Mouse (Mus musculus) embryonic fibroblast, embryonic 13.5 days (primary cell): ENCODE data around the gene Rora. TPM values are rescaled to one million over a fixed set of nuclear protein-coding genes. Genes with fewer than 3 reads are reported as not detected.

ENCODE experiments used
- H3K27ac ChIP-seq: 2 replicates; pipeline ENCODE4 v1.5.1; 2012; ENCODE audit warnings: low read length, control low read depth, inconsistent platforms; ENCODE audit not compliant: insufficient read depth
- H3K4me1 ChIP-seq: 2 replicates; pipeline ENCODE4 v1.6.1; 2011; ENCODE audit warnings: low read length; ENCODE audit not compliant: control insufficient read depth, insufficient read depth
- H3K4me3 ChIP-seq: 2 replicates; pipeline ENCODE4 v1.5.1; 2011; ENCODE audit warnings: mild to moderate bottlenecking, control low read depth, low read length; ENCODE audit not compliant: insufficient read depth
- CTCF ChIP-seq: IDR thresholded peaks from 2 replicates; pipeline ENCODE4 v1.5.1; 2011; ENCODE audit warnings: mild to moderate bottlenecking, control low read depth, low read length, moderate library complexity, borderline replicate concordance; ENCODE audit not compliant: insufficient read depth
- POLR2A ChIP-seq: IDR thresholded peaks from 2 replicates; pipeline ENCODE4 v1.6.1; 2011; ENCODE audit warnings: low read depth, mild to moderate bottlenecking, control low read depth, low read length, moderate library complexity
- polyA plus RNA-seq: library from polyadenylated mRNA; stranded (reverse); fragments of >200 nt; gene quantifications from 2 replicates; pipeline ENCODE4 v1.2.4, GENCODE M21; 2011; ENCODE audit warnings: low read depth; ENCODE audit not compliant: missing spikeins, insufficient read length

Rora gene
- polyA plus RNA-seq, 1 experiment, result 11.2 TPM

- peak overlapping the region; percentile 58; the same call in 1 of the 2 replicates for H3K27ac ChIP-seq
- H3K4me1 ChIP-seq, result peaks cover 3% of the 10 kb centered on the region
- TF ChIP-seq CTCF (no peak), POLR2A (no peak)
- no peak overlapping the region for H3K4me3 ChIP-seq
These were observed 390.5 kb downstream of the Rora start for GRCm38 (mm10) chr9:69043920-69044613.

GRCm38 (mm10) chr9:69044614-69045133, 391.1 kb downstream of the Rora start:
- TF ChIP-seq POLR2A (no peak), CTCF (no peak)
- peak overlapping the region; percentile 58; the same call in 1 of the 2 replicates for H3K27ac ChIP-seq
- no peak overlapping the region for H3K4me3 ChIP-seq
- H3K4me1 ChIP-seq, result peaks cover 3% of the 10 kb centered on the region

GRCm38 (mm10) chr9:69045908-69046307, 392.3 kb downstream of the Rora start:
- H3K4me1 ChIP-seq, result peaks cover 3% of the 10 kb centered on the region
- no peak overlapping the region for H3K4me3 ChIP-seq
- TF ChIP-seq CTCF, result no peak
- TF ChIP-seq POLR2A, result no peak
- H3K27ac ChIP-seq, result no peak overlapping the region

- H3K4me3 ChIP-seq, result no peak overlapping the region
- no peaks in the 10 kb centered on the region for H3K4me1 ChIP-seq
- no peak for TF ChIP-seq CTCF
- no peak for TF ChIP-seq POLR2A
- no peak overlapping the region for H3K27ac ChIP-seq
These were observed 397.3 kb downstream of the Rora start for GRCm38 (mm10) chr9:69050856-69051255.

- H3K4me1 ChIP-seq, result no peaks in the 10 kb centered on the region
- H3K27ac ChIP-seq, result no peak overlapping the region
- no peak for TF ChIP-seq POLR2A
- TF ChIP-seq CTCF, result no peak
- H3K4me3 ChIP-seq, result no peak overlapping the region
These were observed 398.3 kb downstream of the Rora start for GRCm38 (mm10) chr9:69051890-69052289.

GRCm38 (mm10) chr9:69055302-69055701, 401.7 kb downstream of the Rora start:
- no peak overlapping the region for H3K4me3 ChIP-seq
- TF ChIP-seq POLR2A (no peak), CTCF (no peak)
- no peaks in the 10 kb centered on the region for H3K4me1 ChIP-seq
- no peak overlapping the region for H3K27ac ChIP-seq

GRCm38 (mm10) chr9:69071203-69071867, 417.7 kb downstream of the Rora start:
- Histone ChIP-seq H3K4me3 (no peak overlapping the region), H3K27ac (no peak overlapping the region), H3K4me1 (peaks cover 3% of the 10 kb centered on the region)
- TF ChIP-seq POLR2A (no peak), CTCF (no peak)

GRCm38 (mm10) chr9:69073271-69073670, 419.7 kb downstream of the Rora start:
- no peak overlapping the region for H3K27ac ChIP-seq
- no peak for TF ChIP-seq CTCF
- TF ChIP-seq POLR2A, result no peak
- H3K4me1 ChIP-seq, result peaks cover 3% of the 10 kb centered on the region
- H3K4me3 ChIP-seq, result no peak overlapping the region

- Histone ChIP-seq H3K4me3 (no peak overlapping the region), H3K4me1 (no peaks in the 10 kb centered on the region), H3K27ac (no peak overlapping the region)
- TF ChIP-seq CTCF (no peak), POLR2A (no peak)
These were observed 430.6 kb downstream of the Rora start for GRCm38 (mm10) chr9:69084086-69084719.
